Mouse (Mus musculus): ENCODE results near the gene Fzr1.

- TF ChIP-seq ELF1 (IDR thresholded peaks at IDR 0.05; ENCODE audit: low read depth, low read length) (no peak), ZMIZ1 (IDR thresholded peaks at IDR 0.05; ENCODE audit: low read depth, low read length) (no peak), MAZ (IDR thresholded peaks at IDR 0.05; ENCODE audit: low read depth, low read length) (no peak), CTCF (IDR thresholded peaks at IDR 0.05 in 2 of 3, conservative IDR thresholded peaks at IDR 0.05 in 1 of 3; ENCODE audit: control insufficient read depth in 1 of 3, insufficient read depth in 1 of 3, low read depth in 2 of 3, low read length in 3 of 3, poor library complexity in 1 of 3, severe bottlenecking in 1 of 3) (no peak), MYC (IDR thresholded peaks at IDR 0.05; ENCODE audit: low read depth, low read length) (no peak), HCFC1 (IDR thresholded peaks at IDR 0.05; ENCODE audit: low read depth, low read length) (no peak)
Measured at GRCm38 (mm10) chr10:81358841-81359240, 19.5 kb downstream of the Fzr1 start.

All from MEL (cell line).